Mouse (Mus musculus) ES-E14 (cell line): Measurements from ENCODE around the gene Gmpr.

Experiments used
- CHD2 ChIP-seq: IDR thresholded peaks from 2 replicates; pipeline ENCODE4 v1.6.1; 2014; ENCODE audit warnings: mild to moderate bottlenecking, low read depth, low read length, inconsistent platforms
- HCFC1 ChIP-seq: IDR thresholded peaks from 2 replicates; pipeline ENCODE4 v1.6.1; 2012; ENCODE audit warnings: low read length, inconsistent platforms, borderline replicate concordance; ENCODE audit not compliant: insufficient read depth
- MAFK ChIP-seq: IDR thresholded peaks from 2 replicates; pipeline ENCODE4 v1.6.1; 2014; ENCODE audit warnings: mild to moderate bottlenecking, low read depth, low read length, inconsistent platforms; ENCODE audit not compliant: insufficient read depth
- ZC3H11A ChIP-seq: IDR thresholded peaks from 2 replicates; pipeline ENCODE4 v1.6.1; 2012; ENCODE audit warnings: low read depth, mild to moderate bottlenecking, inconsistent platforms, low read length, borderline replicate concordance
- ZNF384 ChIP-seq: IDR thresholded peaks from 2 replicates; pipeline ENCODE4 v1.6.1; 2012; ENCODE audit warnings: low read depth, low read length, inconsistent platforms

DNA sequence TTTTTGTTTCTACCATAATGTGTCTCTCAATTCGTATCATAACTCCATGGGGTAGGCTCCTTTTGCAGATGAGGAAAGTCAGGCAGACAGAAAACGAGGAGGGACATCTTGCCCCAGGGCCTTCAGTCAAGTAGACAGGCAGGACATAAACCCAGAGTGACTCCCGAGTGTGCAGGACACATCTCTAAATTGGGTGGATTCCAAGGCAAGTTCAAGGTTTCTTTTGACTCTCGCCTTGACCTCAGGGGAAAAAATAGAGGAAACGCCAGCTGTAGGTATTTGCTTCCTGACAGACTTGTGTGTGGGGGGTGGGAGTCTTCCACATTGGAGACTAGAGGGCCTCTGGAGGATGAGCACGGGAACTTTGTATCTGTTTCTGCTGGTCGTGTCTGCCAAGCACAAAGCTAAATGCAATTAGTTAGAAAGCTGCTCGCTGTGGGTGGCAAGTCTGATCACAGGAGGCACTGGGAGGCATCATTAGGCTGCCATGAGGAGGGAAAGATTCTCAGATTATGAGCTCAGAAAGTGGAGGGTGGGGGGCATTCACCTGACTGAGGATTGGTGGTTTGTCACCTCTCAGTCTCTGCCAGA is 7.7 kb downstream of the Gmpr start:
- TF ChIP-seq MAFK (no peak), HCFC1 (no peak), ZC3H11A (no peak), ZNF384 (no peak), CHD2 (no peak)
